In genomic region chr10:27184185-27184584, GRCm38 (mm10) we compare ENCODE assay signal across 24 mouse cellular contexts.
"Had no signal": no experiment of that assay in that cellular context is flagged by ENCODE, and none has a peak within 500 bp of the region (broad histone marks: within the 10 kb centered on the region; RNA-seq: fewer than 3 reads in every experiment).

No protein-coding gene starts in this region.

- ATAC-seq: hindbrain, postnatal 0 days; intestine, embryonic 16.5 days had no signal

- H3K4me3 ChIP-seq: heart, embryonic 10.5 days; heart, embryonic 13.5 days; heart, embryonic 15.5 days; hindbrain, embryonic 13.5 days; hindbrain, embryonic 15.5 days; kidney, embryonic 15.5 days; limb, embryonic 13.5 days; limb, embryonic 15.5 days had no signal

- H3K9ac ChIP-seq: heart, embryonic 13.5 days; heart, embryonic 15.5 days; hindbrain, embryonic 13.5 days; hindbrain, embryonic 15.5 days; kidney, embryonic 15.5 days; limb, embryonic 13.5 days; limb, embryonic 15.5 days had no signal

- H3K4me1 ChIP-seq: heart, embryonic 10.5 days; heart, embryonic 13.5 days; heart, embryonic 15.5 days; hindbrain, embryonic 13.5 days; hindbrain, embryonic 15.5 days; kidney, embryonic 15.5 days; limb, embryonic 13.5 days; limb, embryonic 15.5 days had no signal

- DNase-seq: gastrocnemius, postnatal 14 days; gastrocnemius, postnatal 36 days; heart, adult 18-20 months; heart, postnatal 14 days; heart, postnatal 36 days; kidney, adult 11 months; kidney, adult 2 months; kidney, adult 9 months; kidney, postnatal 14 days; kidney, postnatal 36 days; layer of hippocampus, adult 9-11 months; layer of hippocampus, postnatal 36 days; left cerebral cortex, postnatal 4 days had no signal

- H3K27ac ChIP-seq: heart, embryonic 10.5 days; heart, embryonic 13.5 days; heart, embryonic 15.5 days; hindbrain, embryonic 13.5 days; hindbrain, embryonic 15.5 days; hindbrain, postnatal 0 days; kidney, embryonic 15.5 days; kidney, postnatal 0 days; limb, embryonic 13.5 days; limb, embryonic 15.5 days had no signal

- H3K9me3 ChIP-seq: heart, embryonic 10.5 days; heart, embryonic 13.5 days; heart, embryonic 15.5 days; hindbrain, embryonic 13.5 days; hindbrain, embryonic 15.5 days; kidney, embryonic 15.5 days; limb, embryonic 13.5 days; limb, embryonic 15.5 days had no signal

- H3K27me3 ChIP-seq: heart, embryonic 13.5 days; heart, embryonic 15.5 days; hindbrain, embryonic 13.5 days; hindbrain, embryonic 15.5 days; kidney, embryonic 15.5 days; limb, embryonic 13.5 days; limb, embryonic 15.5 days had no signal

- H3K4me2 ChIP-seq: heart, embryonic 13.5 days; heart, embryonic 15.5 days; hindbrain, embryonic 13.5 days; hindbrain, embryonic 15.5 days; kidney, embryonic 15.5 days; limb, embryonic 13.5 days; limb, embryonic 15.5 days had no signal

- H3K36me3 ChIP-seq: heart, embryonic 10.5 days; heart, embryonic 15.5 days; hindbrain, embryonic 13.5 days; hindbrain, embryonic 15.5 days; kidney, embryonic 15.5 days; limb, embryonic 13.5 days; limb, embryonic 15.5 days had no signal
